Mouse (Mus musculus) intestine, embryonic 14.5 days (tissue): ENCODE results near the gene Rbfox1. TPM values are rescaled to one million over a fixed set of nuclear protein-coding genes. Genes with fewer than 3 reads are reported as not detected.

Source experiments
- ATAC-seq: fragments of 200-750 bp; cut with Nextera tagmentation; replicated peaks from 2 replicates; pipeline ENCODE4 v1.8.0; 2017; ENCODE audit warnings: low read depth, moderate number of reproducible peaks, moderate TSS enrichment, moderate library complexity; ENCODE audit not compliant: low FRiP score, low TSS enrichment
- DNase-seq: peaks from one replicate; pipeline ENCODE4 v3.0.0-alpha.2; 2018; ENCODE audit warnings: low spot score
- H3K27ac ChIP-seq: fragments of 300-500 bp; sonication (generic); 2 replicates; pipeline ENCODE4 v1.5.1; 2014; ENCODE audit warnings: low read depth, mild to moderate bottlenecking, control low read depth
- H3K27me3 ChIP-seq: fragments of 300-500 bp; sonication (generic); replicated peaks from 2 replicates; pipeline ENCODE4 v1.6.1; 2014; ENCODE audit warnings: low read length, control low read depth; ENCODE audit not compliant: control insufficient read depth, insufficient read depth
- H3K36me3 ChIP-seq: fragments of 300-500 bp; sonication (generic); 2 replicates; pipeline ENCODE4 v1.6.1; 2014; ENCODE audit warnings: low read length, control low read depth; ENCODE audit not compliant: control insufficient read depth, insufficient read depth
- H3K4me1 ChIP-seq: fragments of 300-500 bp; sonication (generic); replicated peaks from 2 replicates; pipeline ENCODE4 v1.6.1; 2014; ENCODE audit warnings: low read length, control low read depth, mixed read lengths; ENCODE audit not compliant: control insufficient read depth, insufficient read depth
- H3K4me2 ChIP-seq: fragments of 300-500 bp; sonication (generic); 2 replicates; pipeline ENCODE4 v1.6.1; 2014; ENCODE audit warnings: low read length
- H3K4me3 ChIP-seq: fragments of 300-500 bp; sonication (generic); 2 replicates; pipeline ENCODE4 v1.5.1; 2014; ENCODE audit warnings: low read depth, low read length, control low read depth, mixed read lengths
- H3K9ac ChIP-seq: fragments of 300-500 bp; sonication (generic); 2 replicates; pipeline ENCODE4 v1.6.1; 2014; ENCODE audit warnings: mild to moderate bottlenecking, low read length
- H3K9me3 ChIP-seq: fragments of 300-500 bp; sonication (generic); 2 replicates; pipeline ENCODE4 v1.6.1; 2016; ENCODE audit warnings: low read length, control low read depth; ENCODE audit not compliant: control insufficient read depth
- WGBS: fragments of 180-500 bp; shearing (Covaris S2); extraction: QIAGEN DNeasy Blood & Tissue Kit; methylation state at CpG from one replicate; pipeline ENCODE4 v1.1.7; 2014; 5-methylcytosine and 5-hydroxymethylcytosine counted together
- polyA plus RNA-seq: library from polyadenylated mRNA; unstranded; fragments of >200 nt; fragmentation: Nextera tagmentation; extraction: Ambion mirVana; gene quantifications from 2 replicates; pipeline ENCODE4 v1.2.1, GENCODE M21; 2014

The Rbfox1 gene
- polyA plus RNA-seq, 1 experiment from 2014 or later = 3.3 TPM

GRCm38 (mm10) chr16:6348581-6349241 lies 463.6 kb downstream of the Rbfox1 start:
- H3K27ac ChIP-seq = no peak overlapping the region
- H3K36me3 ChIP-seq = no peaks in the 10 kb centered on the region
- DNase-seq = peak; percentile 54
- no peaks in the 10 kb centered on the region for H3K9me3 ChIP-seq
- under 1% methylated on average over 41 of the region's 41 CpGs for WGBS
- peak overlapping the region; percentile 20 for H3K4me3 ChIP-seq
- no peak for ATAC-seq
- peaks cover 33% of the 10 kb centered on the region for H3K27me3 ChIP-seq
- H3K4me1 ChIP-seq = no peaks in the 10 kb centered on the region
- peak overlapping the region; percentile 40 for H3K4me2 ChIP-seq
- no peak overlapping the region for H3K9ac ChIP-seq

- Histone ChIP-seq H3K4me2 (peak overlapping the region; percentile 40), H3K4me3 (peak overlapping the region; percentile 20; the same call in 1 of the 2 replicates)
Observed at GRCm38 (mm10) chr16:6349381-6349780, 464.2 kb downstream of the Rbfox1 start.

GRCm38 (mm10) chr16:6350256-6350655 lies 465.1 kb downstream of the Rbfox1 start:
- Histone ChIP-seq H3K4me3 (no peak overlapping the region), H3K4me1 (no peaks in the 10 kb centered on the region), H3K9me3 (no peaks in the 10 kb centered on the region), H3K4me2 (no peak overlapping the region), H3K27me3 (peaks cover 33% of the 10 kb centered on the region), H3K9ac (no peak overlapping the region), H3K27ac (no peak overlapping the region), H3K36me3 (no peaks in the 10 kb centered on the region)
- WGBS = 83% methylated on average over 11 of the region's 11 CpGs
- ATAC-seq (no peak), DNase-seq (no peak)

More at GRCm38 (mm10) chr16:6349381-6349780, 464.2 kb downstream of the Rbfox1 start:
- no peak for DNase-seq
- Histone ChIP-seq H3K4me1 (no peaks in the 10 kb centered on the region), H3K36me3 (no peaks in the 10 kb centered on the region), H3K27me3 (peaks cover 33% of the 10 kb centered on the region), H3K9ac (no peak overlapping the region), H3K27ac (no peak overlapping the region), H3K9me3 (no peaks in the 10 kb centered on the region)
- no peak for ATAC-seq
- 32% methylated on average over 16 of the region's 16 CpGs for WGBS

- Histone ChIP-seq H3K4me1 (no peaks in the 10 kb centered on the region), H3K4me3 (no peak overlapping the region), H3K4me2 (no peak overlapping the region), H3K9ac (no peak overlapping the region), H3K9me3 (no peaks in the 10 kb centered on the region), H3K36me3 (no peaks in the 10 kb centered on the region), H3K27ac (no peak overlapping the region), H3K27me3 (peaks cover 22% of the 10 kb centered on the region)
- DNase-seq (no peak), ATAC-seq (no peak)
- WGBS = 87% methylated on average over 5 of the region's 5 CpGs
Observed at GRCm38 (mm10) chr16:6353191-6353590, 468.0 kb downstream of the Rbfox1 start.

GRCm38 (mm10) chr16:6356931-6357330 lies 471.8 kb downstream of the Rbfox1 start:
- Histone ChIP-seq H3K27ac (no peak overlapping the region), H3K27me3 (no peaks in the 10 kb centered on the region), H3K9ac (no peak overlapping the region), H3K9me3 (no peaks in the 10 kb centered on the region), H3K36me3 (no peaks in the 10 kb centered on the region), H3K4me2 (no peak overlapping the region), H3K4me1 (no peaks in the 10 kb centered on the region), H3K4me3 (no peak overlapping the region)
- no peak for ATAC-seq
- WGBS = 72% methylated on average over 3 of the region's 3 CpGs
- no peak for DNase-seq

GRCm38 (mm10) chr16:6365793-6366192 lies 480.6 kb downstream of the Rbfox1 start:
- Histone ChIP-seq H3K27ac (no peak overlapping the region), H3K9me3 (no peaks in the 10 kb centered on the region), H3K4me1 (no peaks in the 10 kb centered on the region), H3K36me3 (no peaks in the 10 kb centered on the region), H3K9ac (no peak overlapping the region), H3K4me3 (no peak overlapping the region), H3K27me3 (no peaks in the 10 kb centered on the region), H3K4me2 (no peak overlapping the region)
- DNase-seq (no peak), ATAC-seq (no peak)
- 74% methylated on average over 2 of the region's 2 CpGs for WGBS

GRCm38 (mm10) chr16:6366649-6367048 lies 481.5 kb downstream of the Rbfox1 start:
- Histone ChIP-seq H3K4me2 (no peak overlapping the region), H3K27me3 (no peaks in the 10 kb centered on the region), H3K4me1 (no peaks in the 10 kb centered on the region), H3K27ac (no peak overlapping the region), H3K9ac (no peak overlapping the region), H3K9me3 (no peaks in the 10 kb centered on the region), H3K4me3 (no peak overlapping the region), H3K36me3 (no peaks in the 10 kb centered on the region)
- WGBS = 77% methylated on average over 6 of the region's 6 CpGs
- DNase-seq (no peak), ATAC-seq (no peak)

- Histone ChIP-seq H3K36me3 (no peaks in the 10 kb centered on the region), H3K27me3 (no peaks in the 10 kb centered on the region), H3K4me2 (no peak overlapping the region), H3K4me3 (no peak overlapping the region), H3K4me1 (no peaks in the 10 kb centered on the region), H3K27ac (no peak overlapping the region), H3K9me3 (no peaks in the 10 kb centered on the region), H3K9ac (no peak overlapping the region)
- DNase-seq (no peak), ATAC-seq (no peak)
- 89% methylated on average over 3 of the region's 3 CpGs for WGBS
Observed at GRCm38 (mm10) chr16:6380924-6381323, 495.8 kb downstream of the Rbfox1 start.

GRCm38 (mm10) chr16:6381572-6381971 lies 496.4 kb downstream of the Rbfox1 start:
- Histone ChIP-seq H3K9me3 (no peaks in the 10 kb centered on the region), H3K4me2 (no peak overlapping the region), H3K4me1 (no peaks in the 10 kb centered on the region), H3K27ac (no peak overlapping the region), H3K36me3 (no peaks in the 10 kb centered on the region), H3K4me3 (no peak overlapping the region), H3K9ac (no peak overlapping the region), H3K27me3 (no peaks in the 10 kb centered on the region)
- 59% methylated on average over 2 of the region's 2 CpGs for WGBS
- DNase-seq (no peak), ATAC-seq (no peak)
